Mouse (Mus musculus): Measurements from ENCODE around the gene Fbxo24. TPM values are rescaled to one million over a fixed set of nuclear protein-coding genes. Genes with fewer than 3 reads are reported as not detected.
A peak's percentile ranks its signal among the peaks of the same experiment; 100 is the strongest.

Fbxo24 gene
- 1.1 and 2.2 TPM in 2 replicates for total RNA-seq (2012; rRNA removed)

DNA sequence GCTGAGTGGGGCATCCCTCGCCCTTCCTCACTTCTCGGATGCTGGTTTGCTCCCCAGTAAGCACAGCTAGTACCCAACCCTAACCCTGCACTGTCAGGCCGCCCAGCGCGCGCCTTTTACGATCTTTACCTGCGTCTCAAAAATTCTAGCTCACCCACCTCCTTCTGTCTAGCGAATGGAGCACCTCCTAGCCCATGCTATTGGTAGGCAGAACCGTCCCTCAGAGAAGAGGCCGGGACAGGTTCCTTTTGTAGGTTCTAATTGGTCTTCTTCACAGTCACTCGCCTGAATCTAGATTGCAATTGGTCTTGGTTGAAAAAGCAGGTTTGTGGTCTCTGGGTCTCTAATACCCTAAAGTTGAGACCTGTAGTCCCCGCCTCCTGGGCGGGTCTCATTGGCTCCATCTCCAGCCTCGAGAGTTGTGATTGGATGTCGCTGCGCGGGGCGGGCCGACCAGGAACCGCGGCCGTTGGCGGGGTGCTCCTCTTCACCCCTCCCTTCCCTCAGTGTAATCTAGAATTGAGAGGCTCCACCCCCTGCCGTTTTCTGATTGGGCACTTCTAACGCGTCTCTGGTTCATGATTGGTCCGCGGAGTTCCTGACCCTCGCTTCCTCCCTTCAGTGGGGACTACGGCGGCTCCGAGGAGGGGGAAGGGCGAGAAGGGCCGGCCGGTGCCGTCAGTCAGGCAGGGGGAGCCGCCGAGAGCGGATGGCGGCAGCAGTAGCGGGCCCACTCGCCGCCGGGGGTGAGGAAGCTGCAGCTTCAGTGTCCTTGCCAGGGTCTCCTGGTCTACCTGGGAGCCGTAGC is at the start of gene Fbxo24, which contains the start of the genes Lrch4 and Gm20605:
Gene Fbxo24, minus strand, starts transcription at position 505 of the 808 bp plus-strand sequence.
Gene Lrch4, plus strand, starts transcription at position 624 of the 808 bp plus-strand sequence.
Gene Gm20605, plus strand, starts transcription at position 678 of the 808 bp plus-strand sequence.
- peaks cover 1% of the 10 kb centered on the region; the same call in 1 of the 2 replicates for H3K36me3 ChIP-seq (ENCODE audit: control insufficient read depth, insufficient read depth, low read length, poor library complexity, severe bottlenecking)
- in situ Hi-C loops (cut with MboI; ENCODE audit: low sequenced_read_pairs in 2 of 2, unreplicated experiment in 2 of 2): no loop called here
- H3K27ac ChIP-seq (ENCODE audit: insufficient read depth, low read depth, low read length, poor library complexity, severe bottlenecking): peak within 1 kb of the TSS; percentile 95
- DNase-seq (ENCODE audit: low read depth, low spot score): peak; percentile 99
- H3K9me3 ChIP-seq (ENCODE audit: control insufficient read depth, insufficient read depth, low read depth, low read length): no peaks in the 10 kb centered on the region
- TF ChIP-seq CHD2 (IDR thresholded peaks at IDR 0.05; ENCODE audit: low read depth, low read length) (peak; percentile 98), HCFC1 (IDR thresholded peaks at IDR 0.05; ENCODE audit: borderline replicate concordance, insufficient read depth, low read length) (peak; percentile 72), ZNF384 (IDR thresholded peaks at IDR 0.05; ENCODE audit: low read depth, low read length) (no peak)
- H3K4me1 ChIP-seq (ENCODE audit: control insufficient read depth in 2 of 2, insufficient read depth in 2 of 2, low read length in 2 of 2, poor library complexity in 1 of 2): peaks cover 0 to 27% of the 10 kb centered on the region in 2 experiments; a peak in 2 of 4 replicates
- peak within 1 kb of the TSS; percentile 95 for H3K9ac ChIP-seq (ENCODE audit: insufficient read depth, low read depth, low read length, poor library complexity, severe bottlenecking)
- H3K4me3 ChIP-seq (ENCODE audit: insufficient read depth in 1 of 2, low read depth in 1 of 2, low read length in 2 of 2, poor library complexity in 1 of 2, severe bottlenecking in 1 of 2): peak within 1 kb of the TSS; percentile 97 to 99

DNA sequence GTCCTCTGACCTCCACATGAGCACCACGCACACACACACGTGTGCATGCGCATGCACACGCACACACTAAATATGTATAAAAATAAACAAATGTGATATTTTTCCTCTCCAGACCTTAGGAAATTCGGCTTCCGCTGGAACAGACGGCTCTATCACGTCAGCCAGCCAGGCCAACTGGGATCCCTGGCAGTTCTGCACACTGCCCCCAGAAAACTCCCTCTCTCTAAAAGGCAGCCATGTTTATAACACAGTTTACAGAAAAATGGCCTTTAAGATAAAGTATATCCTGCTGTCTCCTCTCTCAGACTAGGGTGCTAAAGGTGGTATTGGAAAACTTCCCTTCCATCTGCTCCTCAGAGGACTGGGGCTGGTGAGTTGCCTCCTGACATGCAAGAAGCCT is 49.1 kb upstream of the Fbxo24 start:
- no peak overlapping the region for H3K9ac ChIP-seq (ENCODE audit: insufficient read depth, low read depth, low read length, poor library complexity, severe bottlenecking)
- TF ChIP-seq CHD2 (IDR thresholded peaks at IDR 0.05; ENCODE audit: low read depth, low read length) (no peak), MAFK (IDR thresholded peaks at IDR 0.05; ENCODE audit: insufficient read depth, low read depth, low read length) (no peak), ZC3H11A (IDR thresholded peaks at IDR 0.05; ENCODE audit: borderline replicate concordance, low read depth, low read length) (no peak), ZNF384 (IDR thresholded peaks at IDR 0.05; ENCODE audit: low read depth, low read length) (no peak), HCFC1 (IDR thresholded peaks at IDR 0.05; ENCODE audit: borderline replicate concordance, insufficient read depth, low read length) (no peak)
- in situ Hi-C loops (cut with MboI; ENCODE audit: low sequenced_read_pairs in 2 of 2, unreplicated experiment in 2 of 2): no loop called here
- no peak overlapping the region for H3K4me3 ChIP-seq (ENCODE audit: insufficient read depth in 1 of 2, low read depth in 1 of 2, low read length in 2 of 2, poor library complexity in 1 of 2, severe bottlenecking in 1 of 2)
- H3K27ac ChIP-seq (ENCODE audit: insufficient read depth, low read depth, low read length, poor library complexity, severe bottlenecking): no peak overlapping the region
- peaks cover 2% of the 10 kb centered on the region; the same call in 1 of the 2 replicates for H3K36me3 ChIP-seq (ENCODE audit: control insufficient read depth, insufficient read depth, low read length, poor library complexity, severe bottlenecking)
- no peaks in the 10 kb centered on the region for H3K9me3 ChIP-seq (ENCODE audit: control insufficient read depth, insufficient read depth, low read depth, low read length)
- DNase-seq (ENCODE audit: low read depth, low spot score): no peak
- peaks cover 0 to 6% of the 10 kb centered on the region in 2 experiments; a peak in 2 of 4 replicates for H3K4me1 ChIP-seq (ENCODE audit: control insufficient read depth in 2 of 2, insufficient read depth in 2 of 2, low read length in 2 of 2, poor library complexity in 1 of 2)

- no peak for TF ChIP-seq HCFC1 (IDR thresholded peaks at IDR 0.05; ENCODE audit: borderline replicate concordance, insufficient read depth, low read length)
- no peak for TF ChIP-seq MAFK (IDR thresholded peaks at IDR 0.05; ENCODE audit: insufficient read depth, low read depth, low read length)
- TF ChIP-seq CHD2 (IDR thresholded peaks at IDR 0.05; ENCODE audit: low read depth, low read length): no peak
- no peak for TF ChIP-seq ZNF384 (IDR thresholded peaks at IDR 0.05; ENCODE audit: low read depth, low read length)
- no peak for TF ChIP-seq ZC3H11A (IDR thresholded peaks at IDR 0.05; ENCODE audit: borderline replicate concordance, low read depth, low read length)
- in situ Hi-C loops (cut with MboI; ENCODE audit: low sequenced_read_pairs in 2 of 2, unreplicated experiment in 2 of 2): no loop called here
- DNase-seq (ENCODE audit: low read depth, low spot score): no peak
- H3K36me3 ChIP-seq (ENCODE audit: control insufficient read depth, insufficient read depth, low read length, poor library complexity, severe bottlenecking): peaks cover 2% of the 10 kb centered on the region; the same call in 1 of the 2 replicates
- peaks cover 7 to 11% of the 10 kb centered on the region in 2 experiments; a peak in 3 of 4 replicates for H3K4me1 ChIP-seq (ENCODE audit: control insufficient read depth in 2 of 2, insufficient read depth in 2 of 2, low read length in 2 of 2, poor library complexity in 1 of 2)
- no peaks in the 10 kb centered on the region for H3K9me3 ChIP-seq (ENCODE audit: control insufficient read depth, insufficient read depth, low read depth, low read length)
- no peak overlapping the region for H3K4me3 ChIP-seq (ENCODE audit: insufficient read depth in 1 of 2, low read depth in 1 of 2, low read length in 2 of 2, poor library complexity in 1 of 2, severe bottlenecking in 1 of 2)
- H3K27ac ChIP-seq (ENCODE audit: insufficient read depth, low read depth, low read length, poor library complexity, severe bottlenecking): no peak overlapping the region
- H3K9ac ChIP-seq (ENCODE audit: insufficient read depth, low read depth, low read length, poor library complexity, severe bottlenecking): no peak overlapping the region
These were observed 46.0 kb upstream of the Fbxo24 start for GRCm38 (mm10) chr5:137674786-137675185.

DNA sequence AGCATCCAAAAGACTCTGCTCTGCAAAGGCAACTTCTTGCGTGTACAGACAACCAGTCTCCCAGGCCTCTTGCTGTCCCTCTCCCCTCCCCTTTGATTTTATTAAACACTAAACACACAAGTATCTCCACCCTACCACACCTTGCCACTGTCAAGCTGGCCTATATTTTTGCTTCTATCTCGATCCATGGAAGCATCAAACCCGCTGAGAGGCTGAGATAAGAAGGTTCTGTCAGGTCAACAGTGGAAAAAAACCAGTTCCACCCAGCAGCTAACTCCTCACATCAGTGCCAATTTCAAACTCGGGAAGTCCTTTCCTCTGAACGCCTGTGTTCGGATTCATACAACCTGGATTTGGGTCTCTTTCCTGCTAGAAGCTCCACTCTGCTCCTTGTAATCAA is 44.2 kb upstream of the Fbxo24 start:
- peaks cover 2% of the 10 kb centered on the region; the same call in 1 of the 2 replicates for H3K36me3 ChIP-seq (ENCODE audit: control insufficient read depth, insufficient read depth, low read length, poor library complexity, severe bottlenecking)
- H3K4me1 ChIP-seq (ENCODE audit: control insufficient read depth in 2 of 2, insufficient read depth in 2 of 2, low read length in 2 of 2, poor library complexity in 1 of 2): peaks cover 9 to 14% of the 10 kb centered on the region in 2 experiments; a peak in 3 of 4 replicates
- no peak overlapping the region for H3K27ac ChIP-seq (ENCODE audit: insufficient read depth, low read depth, low read length, poor library complexity, severe bottlenecking)
- no peak overlapping the region for H3K4me3 ChIP-seq (ENCODE audit: insufficient read depth in 1 of 2, low read depth in 1 of 2, low read length in 2 of 2, poor library complexity in 1 of 2, severe bottlenecking in 1 of 2)
- in situ Hi-C loops (cut with MboI; ENCODE audit: low sequenced_read_pairs in 2 of 2, unreplicated experiment in 2 of 2): no loop called here
- no peak overlapping the region; the same call in 1 of the 2 replicates for H3K9ac ChIP-seq (ENCODE audit: insufficient read depth, low read depth, low read length, poor library complexity, severe bottlenecking)
- DNase-seq (ENCODE audit: low read depth, low spot score): no peak
- no peak for TF ChIP-seq HCFC1 (IDR thresholded peaks at IDR 0.05; ENCODE audit: borderline replicate concordance, insufficient read depth, low read length)
- no peak for TF ChIP-seq CHD2 (IDR thresholded peaks at IDR 0.05; ENCODE audit: low read depth, low read length)
- no peak for TF ChIP-seq ZC3H11A (IDR thresholded peaks at IDR 0.05; ENCODE audit: borderline replicate concordance, low read depth, low read length)
- no peaks in the 10 kb centered on the region for H3K9me3 ChIP-seq (ENCODE audit: control insufficient read depth, insufficient read depth, low read depth, low read length)

Measured in ES-E14 (cell line).